24 mouse cellular contexts compared by ENCODE assay signal in genomic region chr7:123106326-123106725, GRCm38 (mm10).
"Had no signal": no experiment of that assay in that cellular context is flagged by ENCODE, and none has a peak within 500 bp of the region (broad histone marks: within the 10 kb centered on the region; RNA-seq: fewer than 3 reads in every experiment).

No protein-coding gene starts in this region.

- H3K27ac ChIP-seq: gastrocnemius, adult 2 months; heart, adult 2 months; heart, embryonic 10.5 days; hindbrain, embryonic 10.5 days; hindbrain, embryonic 12.5 days; hindbrain, embryonic 14.5 days; intestine, embryonic 15.5 days; kidney, embryonic 15.5 days; kidney, postnatal 0 days; layer of hippocampus, adult 2 months; limb, embryonic 12.5 days; liver, embryonic 13.5 days; liver, embryonic 15.5 days had no signal

- DNase-seq: gastrocnemius, adult 2 months; gastrocnemius, postnatal 10 days; gastrocnemius, postnatal 25 days; heart, adult 2 months; heart, postnatal 10 days; heart, postnatal 4 days; kidney, adult 18-20 months; kidney, adult 9 months; kidney, postnatal 25 days; kidney, postnatal 4 days; left cerebral cortex, postnatal 4 days; liver; liver, embryonic 13.5 days had no signal

- H3K27me3 ChIP-seq: heart, embryonic 12.5 days; hindbrain, embryonic 12.5 days; intestine, embryonic 15.5 days; kidney, embryonic 15.5 days; limb, embryonic 12.5 days; liver, embryonic 13.5 days; liver, embryonic 15.5 days had no signal

- H3K36me3 ChIP-seq: heart, embryonic 10.5 days; heart, embryonic 12.5 days; hindbrain, embryonic 10.5 days; hindbrain, embryonic 12.5 days; intestine, embryonic 15.5 days; kidney, embryonic 15.5 days; limb, embryonic 12.5 days; liver, embryonic 13.5 days; liver, embryonic 15.5 days had no signal

- H3K4me3 ChIP-seq: gastrocnemius, adult 2 months; heart, adult 2 months; heart, embryonic 10.5 days; heart, embryonic 12.5 days; hindbrain, embryonic 10.5 days; hindbrain, embryonic 12.5 days; intestine, embryonic 15.5 days; kidney, embryonic 15.5 days; layer of hippocampus, adult 2 months; limb, embryonic 12.5 days; liver, embryonic 13.5 days; liver, embryonic 15.5 days had no signal
